ENCODE assay signal across 13 mouse cellular contexts in genomic region chr7:46586621-46587216, GRCm38 (mm10). TPM values are rescaled to one million over a fixed set of nuclear protein-coding genes. Genes with fewer than 3 reads are reported as not detected.
DNase-seq lines count a peak whose midpoint lies in the region; ATAC-seq and TF ChIP-seq lines count a peak whose summit lies in the region.
"Had no signal": no experiment of that assay in that cellular context is flagged by ENCODE, and none has a peak within 500 bp of the region (broad histone marks: within the 10 kb centered on the region; RNA-seq: fewer than 3 reads in every experiment).

No protein-coding gene starts in this region.

- no peaks in the 10 kb centered on the region for H3K27me3 ChIP-seq in heart, embryonic 13.5 days (replicated peaks)
- no peaks in the 10 kb centered on the region for H3K27me3 ChIP-seq in heart, embryonic 16.5 days (ENCODE audit: control insufficient read depth, insufficient read depth, low read length)
- no peaks in the 10 kb centered on the region for H3K27me3 ChIP-seq in forebrain, postnatal 0 days (ENCODE audit: insufficient read depth, low read length)
- no peaks in the 10 kb centered on the region for H3K27me3 ChIP-seq in kidney, embryonic 14.5 days (ENCODE audit: control insufficient read depth, insufficient read depth, low read length)
- H3K27me3 ChIP-seq: embryonic facial prominence, embryonic 15.5 days had no signal

- peak overlapping the region; percentile 56 for H3K4me2 ChIP-seq in heart, embryonic 13.5 days
- no peak overlapping the region for H3K4me2 ChIP-seq in heart, embryonic 16.5 days (ENCODE audit: low read depth, low read length)
- no peak overlapping the region for H3K4me2 ChIP-seq in forebrain, postnatal 0 days (ENCODE audit: low read depth)
- H3K4me2 ChIP-seq in kidney, embryonic 14.5 days (replicated peaks; ENCODE audit: low read depth, low read length) = no peak overlapping the region
- H3K4me2 ChIP-seq: embryonic facial prominence, embryonic 15.5 days had no signal

- H3K27ac ChIP-seq in heart, embryonic 13.5 days (replicated peaks) = peak overlapping the region; percentile 76
- peak overlapping the region; percentile 53 for H3K27ac ChIP-seq in heart, embryonic 16.5 days (ENCODE audit: low read length)
- H3K27ac ChIP-seq in forebrain, postnatal 0 days (ENCODE audit: low read depth, low read length) = no peak overlapping the region
- no peak overlapping the region for H3K27ac ChIP-seq in kidney, embryonic 14.5 days (ENCODE audit: low read depth, low read length)
- H3K27ac ChIP-seq: kidney, postnatal 0 days had no signal

- H3K9ac ChIP-seq in heart, embryonic 13.5 days = peak overlapping the region; percentile 52; the same call in 1 of the 2 replicates
- H3K9ac ChIP-seq in heart, embryonic 16.5 days (ENCODE audit: low read length) = 0 out of 2 replicates have a peak overlapping the region, but pooled peaks have one; percentile 18
- no peak overlapping the region for H3K9ac ChIP-seq in forebrain, postnatal 0 days
- no peak overlapping the region for H3K9ac ChIP-seq in kidney, embryonic 14.5 days (ENCODE audit: low read depth, low read length)
- H3K9ac ChIP-seq: embryonic facial prominence, embryonic 15.5 days had no signal

- no peak for ATAC-seq in heart, embryonic 13.5 days (ENCODE audit: extremely low read depth, insufficient number of reproducible peaks, low FRiP score, low TSS enrichment)
- ATAC-seq in heart, embryonic 16.5 days (replicated peaks; ENCODE audit: extremely low read depth, insufficient read depth, low FRiP score) = peak; percentile 38; the same call in 1 of the 2 replicates
- ATAC-seq in forebrain, postnatal 0 days = no peak
- ATAC-seq in kidney, embryonic 14.5 days (ENCODE audit: low FRiP score, low TSS enrichment) = no peak
- ATAC-seq: inflammation-experienced regulatory T-cells, adult 6 months had no signal

- no peak overlapping the region for H3K4me3 ChIP-seq in heart, embryonic 13.5 days
- H3K4me3 ChIP-seq in heart, embryonic 16.5 days (ENCODE audit: low read length) = no peak overlapping the region
- H3K4me3 ChIP-seq in forebrain, postnatal 0 days (ENCODE audit: low read depth, low read length) = no peak overlapping the region
- H3K4me3 ChIP-seq in kidney, embryonic 14.5 days (ENCODE audit: low read length) = no peak overlapping the region
- H3K4me3 ChIP-seq: embryonic facial prominence, embryonic 15.5 days had no signal

- H3K36me3 ChIP-seq in heart, embryonic 13.5 days = no peaks in the 10 kb centered on the region
- H3K36me3 ChIP-seq in heart, embryonic 16.5 days (ENCODE audit: control insufficient read depth, insufficient read depth) = no peaks in the 10 kb centered on the region
- H3K36me3 ChIP-seq in forebrain, postnatal 0 days (ENCODE audit: insufficient read depth) = peaks cover 12% of the 10 kb centered on the region
- H3K36me3 ChIP-seq in kidney, embryonic 14.5 days (ENCODE audit: control insufficient read depth, insufficient read depth, low read length) = no peaks in the 10 kb centered on the region
- H3K36me3 ChIP-seq: embryonic facial prominence, embryonic 15.5 days had no signal

- no peaks in the 10 kb centered on the region for H3K9me3 ChIP-seq in heart, embryonic 13.5 days
- H3K9me3 ChIP-seq in heart, embryonic 16.5 days (replicated peaks; ENCODE audit: control insufficient read depth, low read length) = no peaks in the 10 kb centered on the region
- H3K9me3 ChIP-seq in forebrain, postnatal 0 days (ENCODE audit: low read length) = no peaks in the 10 kb centered on the region
- H3K9me3 ChIP-seq in kidney, embryonic 14.5 days (ENCODE audit: control insufficient read depth, low read length) = no peaks in the 10 kb centered on the region
- H3K9me3 ChIP-seq: embryonic facial prominence, embryonic 15.5 days had no signal

- DNase-seq in heart, postnatal 4 days = no peak
- peak; percentile 44 for DNase-seq in right cerebral cortex, adult 18-20 months
- DNase-seq in right cerebral cortex, postnatal 14 days = no peak
- DNase-seq in forebrain, postnatal 0 days = no peak
- DNase-seq: adrenal gland, postnatal 25 days; lung, adult 2 months; right cerebral cortex, postnatal 4 days had no signal

- no peak for TF ChIP-seq CTCF in forebrain, postnatal 0 days (IDR thresholded peaks at IDR 0.05; ENCODE audit: low read depth)

- 78% methylated on average over 10 of the region's 10 CpGs for WGBS in heart, embryonic 13.5 days
- WGBS in heart, embryonic 16.5 days = 69% methylated on average over 10 of the region's 10 CpGs
- WGBS in forebrain, postnatal 0 days = 77% methylated on average over 10 of the region's 10 CpGs
- 86% methylated on average over 10 of the region's 10 CpGs for WGBS in kidney, embryonic 14.5 days

- H3K4me1 ChIP-seq in heart, embryonic 13.5 days = peaks cover 22% of the 10 kb centered on the region
- peaks cover 15% of the 10 kb centered on the region for H3K4me1 ChIP-seq in heart, embryonic 16.5 days (ENCODE audit: control insufficient read depth, insufficient read depth, low read length)
- H3K4me1 ChIP-seq in forebrain, postnatal 0 days (ENCODE audit: insufficient read depth) = no peaks in the 10 kb centered on the region
- no peaks in the 10 kb centered on the region for H3K4me1 ChIP-seq in kidney, embryonic 14.5 days (ENCODE audit: control insufficient read depth, insufficient read depth, low read length)

RNA-seq across cellular contexts. Expression of gene Sergef, which starts 52.9 kb away (rescaled TPM):
- polyA plus RNA-seq in heart, embryonic 13.5 days (2015; fragmentation: Nextera tagmentation; extraction: Ambion mirVana) = 11.9 and 12.2 TPM in 2 replicates
- 10 to 100 TPM; 10.6 to 11.3 TPM for total RNA-seq in heart, postnatal 4 days (2021)
- 11.0 and 11.4 TPM in 2 replicates for polyA plus RNA-seq in heart, embryonic 16.5 days (2015; fragmentation: Nextera tagmentation; extraction: Ambion mirVana)
- total RNA-seq in forebrain, postnatal 0 days (2014; rRNA removed) = 50.7 and 54.5 TPM in 2 replicates
- polyA plus RNA-seq in forebrain, postnatal 0 days (2015; fragmentation: Nextera tagmentation; extraction: Ambion mirVana) = 40.4 and 46.9 TPM in 2 replicates
- 10.9 and 15.7 TPM in 2 replicates for polyA plus RNA-seq in kidney, embryonic 14.5 days (2014; fragmentation: Nextera tagmentation; extraction: Ambion mirVana)

Comparison
In these comparisons a context has a peak if more than half of its experiments do, and no peak if none do; other contexts are left out.
1. H3K27ac ChIP-seq: peak in heart, embryonic 13.5 days (single experiment) and heart, embryonic 16.5 days (single experiment); none in forebrain, postnatal 0 days (single experiment) and kidney, embryonic 14.5 days (single experiment).
2. H3K9ac ChIP-seq: peak in heart, embryonic 13.5 days (single experiment) and heart, embryonic 16.5 days (single experiment); none in forebrain, postnatal 0 days (single experiment) and kidney, embryonic 14.5 days (single experiment).